Mouse (Mus musculus) lung, postnatal 4 days (tissue): Measurements from ENCODE around the gene Slc2a13.

ENCODE experiments used
- DNase-seq, 2 experiments: peaks; one replicate each; pipeline ENCODE4 v3.0.0; 2021

Gene Slc2a13

GRCm38 (mm10) chr15:91372464-91373202 lies 200.4 kb downstream of the Slc2a13 start:
- DNase-seq = no peak

GRCm38 (mm10) chr15:91371859-91372394 lies 201.1 kb downstream of the Slc2a13 start:
- peak in 1 of 2 experiments; percentile 27 for DNase-seq

GRCm38 (mm10) chr15:91369736-91370449 lies 203.2 kb downstream of the Slc2a13 start:
- DNase-seq = no peak

GRCm38 (mm10) chr15:91360495-91360894 lies 212.6 kb downstream of the Slc2a13 start:
- no peak for DNase-seq

- no peak for DNase-seq
Observed at GRCm38 (mm10) chr15:91351006-91351405, 222.1 kb downstream of the Slc2a13 start.

- no peak for DNase-seq
Observed at GRCm38 (mm10) chr15:91338350-91338749, 234.7 kb downstream of the Slc2a13 start.

- no peak for DNase-seq
Observed at GRCm38 (mm10) chr15:91334416-91334900, 238.6 kb downstream of the Slc2a13 start.

GRCm38 (mm10) chr15:91327748-91328147 lies 245.3 kb downstream of the Slc2a13 start:
- no peak for DNase-seq

- no peak for DNase-seq
Observed at GRCm38 (mm10) chr15:91327023-91327422, 246.0 kb downstream of the Slc2a13 start.

- no peak for DNase-seq
Observed at GRCm38 (mm10) chr15:91319376-91319775, 253.7 kb downstream of the Slc2a13 start.

GRCm38 (mm10) chr15:91316964-91317363 lies 256.1 kb downstream of the Slc2a13 start:
- DNase-seq = no peak

GRCm38 (mm10) chr15:91314402-91315318 lies 258.4 kb downstream of the Slc2a13 start:
- DNase-seq = no peak

- peak in 1 of 2 experiments; percentile 54 for DNase-seq
Observed at GRCm38 (mm10) chr15:91304296-91304852, 268.7 kb downstream of the Slc2a13 start.

- peak; percentile 72 to 89 for DNase-seq
Observed at GRCm38 (mm10) chr15:91301366-91301765, 271.7 kb downstream of the Slc2a13 start.

- DNase-seq = peak; percentile 24 to 57
Observed at GRCm38 (mm10) chr15:91299319-91299835, 273.7 kb downstream of the Slc2a13 start.

- no peak for DNase-seq
Observed at GRCm38 (mm10) chr15:91283418-91283817, 289.6 kb downstream of the Slc2a13 start.

GRCm38 (mm10) chr15:91282822-91283221 lies 290.2 kb downstream of the Slc2a13 start:
- peak; percentile 54 to 87 for DNase-seq

- no peak for DNase-seq
Observed at GRCm38 (mm10) chr15:91281521-91281920, 291.5 kb downstream of the Slc2a13 start.

GRCm38 (mm10) chr15:91279571-91279970 lies 293.5 kb downstream of the Slc2a13 start:
- no peak for DNase-seq

- no peak for DNase-seq
Observed at GRCm38 (mm10) chr15:91275961-91276360, 297.1 kb downstream of the Slc2a13 start.

GRCm38 (mm10) chr15:91268532-91268931 lies 304.5 kb downstream of the Slc2a13 start:
- no peak for DNase-seq

GRCm38 (mm10) chr15:91263926-91264325 lies 309.1 kb downstream of the Slc2a13 start:
- DNase-seq = no peak
